Mouse (Mus musculus) granulocyte monocyte progenitor cell, adult 5-6 weeks (primary cell): ENCODE results near the gene Ap5s1. TPM values are rescaled to one million over a fixed set of nuclear protein-coding genes. Genes with fewer than 3 reads are reported as not detected.

Experiments
- ATAC-seq: replicated peaks from 2 replicates; pipeline ENCODE4 v1.8.0; 2016; ENCODE audit warnings: mild to moderate bottlenecking, moderate TSS enrichment, inconsistent platforms; ENCODE audit not compliant: poor library complexity, severe bottlenecking
- total RNA-seq, 2 experiments: library from RNA; stranded (forward) in 1 of 2; stranded (reverse) in 1 of 2; fragments of 200-712, 200-1000 nt in 1 of 2; fragments of >200 nt in 1 of 2; fragmentation: Nextera tagmentation in 1 of 2; gene quantifications; 2 replicates each; pipeline ENCODE4 v1.2.3; 2014 to 2017

The Ap5s1 gene
- total RNA-seq, 2 experiments from 2014 or later, result 1.0 to 5.7 TPM

DNA sequence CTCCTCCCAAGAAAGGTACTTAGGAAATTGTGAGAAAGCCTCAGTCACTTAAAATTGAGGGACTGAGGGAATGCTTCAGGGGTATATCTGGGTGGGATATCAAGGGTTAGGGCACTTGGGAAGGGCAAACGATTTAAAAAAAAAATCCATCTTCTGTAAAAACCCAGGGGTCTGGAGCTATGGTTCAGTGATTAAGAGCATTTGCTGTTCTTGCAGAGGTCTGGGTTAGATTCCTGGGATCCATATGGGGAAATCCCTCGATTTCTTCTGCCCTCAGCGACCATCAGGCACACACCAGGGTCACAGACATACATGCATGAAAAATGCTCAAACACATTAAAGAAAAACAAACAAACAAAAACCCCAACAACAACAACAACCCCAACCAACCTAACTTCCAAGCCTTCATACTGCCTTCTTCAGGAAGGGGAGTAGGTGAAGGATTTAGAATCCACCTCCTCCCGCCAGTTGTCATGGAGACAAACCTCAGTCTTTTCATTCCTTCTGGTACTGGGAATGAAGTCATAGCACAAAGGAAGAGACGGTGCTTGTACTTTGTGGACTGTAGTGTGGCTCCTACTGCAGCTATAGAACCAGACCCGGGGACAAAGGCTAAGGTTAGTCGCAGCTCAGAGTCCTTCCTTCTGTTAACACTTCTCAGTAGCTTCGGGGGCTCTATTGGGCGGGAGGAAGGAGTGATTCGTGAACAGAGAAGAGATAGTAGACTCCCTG is 54.8 kb downstream of the Ap5s1 start:
- ATAC-seq, result peak; percentile 29

DNA sequence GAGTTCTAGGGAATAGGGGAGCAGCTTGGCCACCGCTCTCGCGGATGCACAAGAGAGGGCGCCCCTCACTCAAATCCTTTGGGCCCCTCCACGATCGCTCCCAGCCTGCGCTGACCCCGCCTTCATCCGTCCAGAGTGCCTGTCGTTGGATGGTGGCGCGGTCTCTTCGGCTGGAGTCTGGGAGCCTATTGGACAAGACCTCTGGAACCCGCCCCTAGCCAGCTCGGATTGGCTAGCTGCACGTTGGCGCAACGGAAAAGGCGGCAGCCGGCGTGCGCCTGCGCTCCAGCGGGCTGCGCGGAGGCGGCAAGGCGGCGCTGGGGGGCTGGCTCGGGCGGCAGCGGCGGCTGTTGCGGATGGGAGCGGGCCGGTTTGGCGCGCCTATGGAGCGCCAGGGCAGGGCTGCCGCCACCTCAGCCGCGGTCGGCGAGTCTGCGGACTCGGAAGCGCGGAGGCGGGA is 55.4 kb downstream of the Ap5s1 start, which contains the start of gene Pank2:
Gene Pank2, plus strand, starts transcription at position 283 of the 460 bp plus-strand sequence.
- ATAC-seq, result peak; percentile 92

Other genes with a start within 250 kb of the Ap5s1 start
- gene Gfra4, start 164.0 kb upstream of the Ap5s1 start, total RNA-seq (2014; fragmentation: Nextera tagmentation), result not detected in 2 replicates
- not detected in 2 replicates for gene Gfra4, start 164.0 kb upstream of the Ap5s1 start, total RNA-seq (2017)
- gene Adam33, start 143.3 kb upstream of the Ap5s1 start, total RNA-seq (2014; fragmentation: Nextera tagmentation), result 1.1 TPM in 1 of 2 replicates, not detected in the other
- gene Adam33, start 143.3 kb upstream of the Ap5s1 start, total RNA-seq (2017), result not detected in 2 replicates
- not detected in 2 replicates for gene Siglec1, start 120.3 kb upstream of the Ap5s1 start, total RNA-seq (2014; fragmentation: Nextera tagmentation)
- not detected in 2 replicates for gene Siglec1, start 120.3 kb upstream of the Ap5s1 start, total RNA-seq (2017)
- not detected in 2 replicates for gene Hspa12b, start 79.8 kb upstream of the Ap5s1 start, total RNA-seq (2014; fragmentation: Nextera tagmentation)
- gene Hspa12b, start 79.8 kb upstream of the Ap5s1 start, total RNA-seq (2017), result not detected in 2 replicates
- gene Gm11037, start 73.6 kb upstream of the Ap5s1 start, total RNA-seq (2014; fragmentation: Nextera tagmentation), result not detected in 2 replicates
- not detected in 2 replicates for gene Gm11037, start 73.6 kb upstream of the Ap5s1 start, total RNA-seq (2017)
- 66.9 and 115 TPM in 2 replicates for gene 1700037H04Rik, start 47.0 kb upstream of the Ap5s1 start, total RNA-seq (2014; fragmentation: Nextera tagmentation)
- 30.3 and 40.6 TPM in 2 replicates for gene 1700037H04Rik, start 47.0 kb upstream of the Ap5s1 start, total RNA-seq (2017)
- 14.3 and 24.3 TPM in 2 replicates for gene Cenpb, start 27.0 kb upstream of the Ap5s1 start, total RNA-seq (2014; fragmentation: Nextera tagmentation)
- 16.1 and 18.6 TPM in 2 replicates for gene Cenpb, start 27.0 kb upstream of the Ap5s1 start, total RNA-seq (2017)
- gene Cdc25b, start 20.1 kb upstream of the Ap5s1 start, total RNA-seq (2014; fragmentation: Nextera tagmentation), result 4.9 and 5.8 TPM in 2 replicates
- gene Cdc25b, start 20.1 kb upstream of the Ap5s1 start, total RNA-seq (2017), result 6.7 and 6.8 TPM in 2 replicates
- gene Spef1, start 19.8 kb upstream of the Ap5s1 start, total RNA-seq (2014; fragmentation: Nextera tagmentation), result 2.0 and 2.7 TPM in 2 replicates
- gene Spef1, start 19.8 kb upstream of the Ap5s1 start, total RNA-seq (2017), result 1.2 and 1.9 TPM in 2 replicates
- 26.2 and 26.6 TPM in 2 replicates for gene Mavs, start 27.0 kb downstream of the Ap5s1 start, total RNA-seq (2014; fragmentation: Nextera tagmentation)
- 11.3 and 11.8 TPM in 2 replicates for gene Mavs, start 27.0 kb downstream of the Ap5s1 start, total RNA-seq (2017)
- 34.6 and 48.4 TPM in 2 replicates for gene Pank2, start 55.4 kb downstream of the Ap5s1 start, total RNA-seq (2014; fragmentation: Nextera tagmentation)
- 39.3 and 41.8 TPM in 2 replicates for gene Pank2, start 55.4 kb downstream of the Ap5s1 start, total RNA-seq (2017)
- gene Rnf24, start 145.8 kb downstream of the Ap5s1 start, total RNA-seq (2014; fragmentation: Nextera tagmentation), result 2.8 and 8.2 TPM in 2 replicates
- gene Rnf24, start 145.8 kb downstream of the Ap5s1 start, total RNA-seq (2017), result 1.6 and 1.9 TPM in 2 replicates